Mouse (Mus musculus): ENCODE data around the gene Tubb2a.

Tubb2a gene

GRCm38 (mm10) chr13:34077492-34078271, at the start of gene Tubb2a:
Tubb2a (minus strand) TSS chr13:34078007.
- DNase-seq: peak; percentile 92

GRCm38 (mm10) chr13:34125711-34126110, 47.9 kb upstream of the Tubb2a start:
- no peak for DNase-seq

- no peak for DNase-seq
These were observed 42.7 kb upstream of the Tubb2a start for GRCm38 (mm10) chr13:34120536-34120935.

- DNase-seq: peak in 1 of 2 experiments; percentile 64
These were observed 41.6 kb upstream of the Tubb2a start for GRCm38 (mm10) chr13:34119406-34119805.

- no peak for DNase-seq
These were observed 41.0 kb upstream of the Tubb2a start for GRCm38 (mm10) chr13:34118816-34119215.

- DNase-seq: no peak
These were observed 38.7 kb upstream of the Tubb2a start for GRCm38 (mm10) chr13:34116508-34116907.

- peak; percentile 32 to 61 for DNase-seq
These were observed 36.8 kb upstream of the Tubb2a start for GRCm38 (mm10) chr13:34114654-34115053.

- no peak for DNase-seq
These were observed 35.3 kb upstream of the Tubb2a start for GRCm38 (mm10) chr13:34113086-34113485.

GRCm38 (mm10) chr13:34112369-34113081, 34.7 kb upstream of the Tubb2a start:
- no peak for DNase-seq

- no peak for DNase-seq
These were observed 34.1 kb upstream of the Tubb2a start for GRCm38 (mm10) chr13:34111878-34112277.

GRCm38 (mm10) chr13:34111019-34111418, 33.2 kb upstream of the Tubb2a start:
- DNase-seq: no peak

GRCm38 (mm10) chr13:34109677-34110058, 31.9 kb upstream of the Tubb2a start:
- DNase-seq: no peak

GRCm38 (mm10) chr13:34109035-34109676, 31.3 kb upstream of the Tubb2a start:
- no peak for DNase-seq

- no peak for DNase-seq
These were observed 29.2 kb upstream of the Tubb2a start for GRCm38 (mm10) chr13:34106999-34107398.

- DNase-seq: no peak
These were observed 28.4 kb upstream of the Tubb2a start for GRCm38 (mm10) chr13:34106256-34106655.

- DNase-seq: no peak
These were observed 27.6 kb upstream of the Tubb2a start for GRCm38 (mm10) chr13:34105364-34105763.

- DNase-seq: no peak
These were observed 24.1 kb upstream of the Tubb2a start for GRCm38 (mm10) chr13:34101908-34102307.

GRCm38 (mm10) chr13:34101247-34101646, 23.4 kb upstream of the Tubb2a start:
- DNase-seq: no peak

GRCm38 (mm10) chr13:34100733-34101132, 22.9 kb upstream of the Tubb2a start:
- no peak for DNase-seq

GRCm38 (mm10) chr13:34097086-34097485, 19.3 kb upstream of the Tubb2a start:
- DNase-seq: no peak

- DNase-seq: no peak
These were observed 18.6 kb upstream of the Tubb2a start for GRCm38 (mm10) chr13:34096455-34096854.

GRCm38 (mm10) chr13:34095542-34096435, 18.0 kb upstream of the Tubb2a start:
- peak in 1 of 2 experiments; percentile 36 for DNase-seq

- no peak for DNase-seq
These were observed 11.6 kb upstream of the Tubb2a start for GRCm38 (mm10) chr13:34089358-34089757.
